ENCODE assay signal across 11 mouse cellular contexts in genomic region chr7:100902451-100903137, GRCm38 (mm10). TPM values are rescaled to one million over a fixed set of nuclear protein-coding genes. Genes with fewer than 3 reads are reported as not detected.
DNase-seq lines count a peak whose midpoint lies in the region; ATAC-seq and TF ChIP-seq lines count a peak whose summit lies in the region.
"Had no signal": no experiment of that assay in that cellular context is flagged by ENCODE, and none has a peak within 500 bp of the region (broad histone marks: within the 10 kb centered on the region; RNA-seq: fewer than 3 reads in every experiment).

No protein-coding gene starts in this region.

- H3K9ac ChIP-seq in embryonic facial prominence, embryonic 14.5 days (ENCODE audit: low read depth, low read length): no peak overlapping the region
- no peak overlapping the region for H3K9ac ChIP-seq in limb, embryonic 11.5 days (ENCODE audit: low read length)
- no peak overlapping the region for H3K9ac ChIP-seq in CH12.LX (ENCODE audit: insufficient read depth, low read depth)
- H3K9ac ChIP-seq: liver, embryonic 15.5 days had no signal

- dilution Hi-C loops in CH12.LX (cut with MboI; ENCODE audit: extremely low pct_ligation_motif_present, extremely low pct_unique_long_range_greater_than_20kb, low sequenced_read_pairs): no loop called here

- TF ChIP-seq POLR2A in CH12.LX (IDR thresholded peaks at IDR 0.05; ENCODE audit: low read depth, low read length): no peak
- TF ChIP-seq POLR2A in embryonic fibroblast, embryonic 13.5 days (IDR thresholded peaks at IDR 0.05; ENCODE audit: low read depth, low read length): no peak

- no peak for DNase-seq in embryonic facial prominence, embryonic 14.5 days (ENCODE audit: low spot score)
- no peak for DNase-seq in embryonic facial prominence, embryonic 10.5 days (ENCODE audit: low spot score)
- DNase-seq in limb, embryonic 11.5 days (ENCODE audit: low spot score): peak; percentile 43
- no peak for DNase-seq in limb, embryonic 10.5 days (ENCODE audit: low spot score)
- DNase-seq in CH12.LX (ENCODE audit: extremely low read depth): no peak
- no peak for DNase-seq in adrenal gland, postnatal 25 days
- no peak for DNase-seq in layer of hippocampus, adult 9-10 months (ENCODE audit: low spot score)

- 77% methylated on average over 9 of the region's 9 CpGs for WGBS in embryonic facial prominence, embryonic 14.5 days
- WGBS in embryonic facial prominence, embryonic 10.5 days: 82% methylated on average over 9 of the region's 9 CpGs
- WGBS in limb, embryonic 11.5 days: 79% methylated on average over 9 of the region's 9 CpGs
- WGBS in limb, embryonic 10.5 days: 85% methylated on average over 9 of the region's 9 CpGs

- H3K27ac ChIP-seq in embryonic facial prominence, embryonic 14.5 days (replicated peaks; ENCODE audit: low read depth, low read length): no peak overlapping the region
- no peak overlapping the region for H3K27ac ChIP-seq in embryonic facial prominence, embryonic 10.5 days (replicated peaks)
- H3K27ac ChIP-seq in limb, embryonic 11.5 days (replicated peaks; ENCODE audit: low read depth, low read length): no peak overlapping the region
- no peak overlapping the region for H3K27ac ChIP-seq in limb, embryonic 10.5 days
- H3K27ac ChIP-seq in CH12.LX (ENCODE audit: insufficient read depth, low read depth): no peak overlapping the region
- no peak overlapping the region for H3K27ac ChIP-seq in embryonic fibroblast, embryonic 13.5 days (ENCODE audit: insufficient read depth, low read length)
- H3K27ac ChIP-seq: liver, embryonic 15.5 days had no signal

- no peaks in the 10 kb centered on the region for H3K9me3 ChIP-seq in embryonic facial prominence, embryonic 14.5 days (ENCODE audit: control insufficient read depth, low read length)
- H3K9me3 ChIP-seq in embryonic facial prominence, embryonic 10.5 days: no peaks in the 10 kb centered on the region
- H3K9me3 ChIP-seq in limb, embryonic 11.5 days (ENCODE audit: control insufficient read depth, low read length): no peaks in the 10 kb centered on the region
- H3K9me3 ChIP-seq in limb, embryonic 10.5 days (replicated peaks): no peaks in the 10 kb centered on the region
- H3K9me3 ChIP-seq in CH12.LX (replicated peaks; ENCODE audit: low read length): no peaks in the 10 kb centered on the region
- H3K9me3 ChIP-seq: heart, embryonic 12.5 days; liver, embryonic 15.5 days had no signal

- no peaks in the 10 kb centered on the region for H3K79me2 ChIP-seq in CH12.LX (replicated peaks; ENCODE audit: control insufficient read depth, extremely low read depth, insufficient read depth, poor library complexity, severe bottlenecking)

- TF ChIP-seq CTCF in CH12.LX (conservative IDR thresholded peaks at IDR 0.05 in 1 of 2, IDR thresholded peaks at IDR 0.05 in 1 of 2; ENCODE audit: low read depth in 2 of 2, low read length in 2 of 2): peak; percentile 58 to 71
- TF ChIP-seq CTCF in embryonic fibroblast, embryonic 13.5 days (IDR thresholded peaks at IDR 0.05; ENCODE audit: borderline replicate concordance, insufficient read depth, low read length): peak; percentile 38; the same call in 1 of the 2 replicates

- TF ChIP-seq EP300 in CH12.LX (IDR thresholded peaks at IDR 0.05; ENCODE audit: low read length): no peak

- TF ChIP-seq RAD21 in CH12.LX (IDR thresholded peaks at IDR 0.05; ENCODE audit: low read depth, low read length): peak; percentile 5

- peaks cover 2% of the 10 kb centered on the region for H3K4me1 ChIP-seq in embryonic facial prominence, embryonic 14.5 days (ENCODE audit: control insufficient read depth, insufficient read depth, low read length)
- peaks cover 4% of the 10 kb centered on the region for H3K4me1 ChIP-seq in embryonic facial prominence, embryonic 10.5 days
- peaks cover 2% of the 10 kb centered on the region for H3K4me1 ChIP-seq in limb, embryonic 11.5 days (ENCODE audit: control insufficient read depth, insufficient read depth, low read length)
- H3K4me1 ChIP-seq in limb, embryonic 10.5 days: peaks cover 2% of the 10 kb centered on the region
- H3K4me1 ChIP-seq in CH12.LX (ENCODE audit: control insufficient read depth in 1 of 2, insufficient read depth in 2 of 2): peaks cover 0 to 21% of the 10 kb centered on the region in 2 experiments; a peak in 2 of 4 replicates
- H3K4me1 ChIP-seq in embryonic fibroblast, embryonic 13.5 days (ENCODE audit: control insufficient read depth, insufficient read depth, low read length): no peaks in the 10 kb centered on the region
- H3K4me1 ChIP-seq: liver, embryonic 15.5 days had no signal

- H3K36me3 ChIP-seq in embryonic facial prominence, embryonic 14.5 days (ENCODE audit: control insufficient read depth, insufficient read depth, low read length): peaks cover 13% of the 10 kb centered on the region; the same call in 1 of the 2 replicates
- peaks cover 49% of the 10 kb centered on the region for H3K36me3 ChIP-seq in embryonic facial prominence, embryonic 10.5 days (replicated peaks)
- H3K36me3 ChIP-seq in limb, embryonic 11.5 days (ENCODE audit: control insufficient read depth, insufficient read depth, low read length): peaks cover 3% of the 10 kb centered on the region; the same call in 1 of the 2 replicates
- peaks cover 57% of the 10 kb centered on the region for H3K36me3 ChIP-seq in limb, embryonic 10.5 days
- H3K36me3 ChIP-seq in CH12.LX (replicated peaks in 1 of 2; ENCODE audit: control insufficient read depth in 1 of 2, insufficient read depth in 1 of 2, low read length in 1 of 2): no peaks in the 10 kb centered on the region
- H3K36me3 ChIP-seq: liver, embryonic 15.5 days had no signal

- no peaks in the 10 kb centered on the region for H3K27me3 ChIP-seq in embryonic facial prominence, embryonic 14.5 days (replicated peaks; ENCODE audit: control insufficient read depth, insufficient read depth, low read length)
- H3K27me3 ChIP-seq in embryonic facial prominence, embryonic 10.5 days (replicated peaks; ENCODE audit: low read depth, poor library complexity, severe bottlenecking): no peaks in the 10 kb centered on the region
- H3K27me3 ChIP-seq in limb, embryonic 11.5 days (ENCODE audit: control insufficient read depth, insufficient read depth, low read length): no peaks in the 10 kb centered on the region
- H3K27me3 ChIP-seq in limb, embryonic 10.5 days (ENCODE audit: low read depth, poor library complexity, severe bottlenecking): no peaks in the 10 kb centered on the region
- H3K27me3 ChIP-seq in CH12.LX (replicated peaks): peaks cover 3% of the 10 kb centered on the region
- H3K27me3 ChIP-seq: heart, embryonic 12.5 days; liver, embryonic 15.5 days had no signal

- no peak overlapping the region for H3K4me2 ChIP-seq in embryonic facial prominence, embryonic 14.5 days (ENCODE audit: low read depth, low read length)
- H3K4me2 ChIP-seq in limb, embryonic 11.5 days (ENCODE audit: low read depth, severe bottlenecking): no peak overlapping the region
- no peak overlapping the region for H3K4me2 ChIP-seq in CH12.LX (ENCODE audit: insufficient read depth, low read depth, poor library complexity, severe bottlenecking)
- H3K4me2 ChIP-seq: heart, embryonic 12.5 days; liver, embryonic 15.5 days had no signal

- in situ Hi-C loops in CH12.LX (cut with MboI; ENCODE audit: low pct_ligation_motif_present, low pct_unique_long_range_greater_than_20kb, low sequenced_read_pairs): no loop called here

- no peak overlapping the region for H3K4me3 ChIP-seq in embryonic facial prominence, embryonic 14.5 days (ENCODE audit: low read depth, low read length)
- no peak overlapping the region for H3K4me3 ChIP-seq in embryonic facial prominence, embryonic 10.5 days
- H3K4me3 ChIP-seq in limb, embryonic 11.5 days (ENCODE audit: low read depth, low read length): no peak overlapping the region
- no peak overlapping the region for H3K4me3 ChIP-seq in limb, embryonic 10.5 days
- H3K4me3 ChIP-seq in CH12.LX (replicated peaks in 1 of 3; ENCODE audit: low read depth in 2 of 3, low read length in 2 of 3, poor library complexity in 1 of 3): no peak overlapping the region
- no peak overlapping the region for H3K4me3 ChIP-seq in embryonic fibroblast, embryonic 13.5 days (ENCODE audit: insufficient read depth, low read length)
- H3K4me3 ChIP-seq: heart, embryonic 12.5 days; liver, embryonic 15.5 days had no signal

- ATAC-seq in embryonic facial prominence, embryonic 14.5 days (ENCODE audit: low read depth): 0 out of 2 replicates have a peak, but pooled peaks have one; percentile 28
- no peak for ATAC-seq in limb, embryonic 11.5 days (ENCODE audit: insufficient number of reproducible peaks, low FRiP score, low TSS enrichment, low read depth)

TF ChIP-seq in CH12.LX, 34 proteins besides CTCF, POLR2A, EP300 and RAD21:
- TF ChIP-seq ELF1 (IDR thresholded peaks at IDR 0.05; ENCODE audit: low read depth, low read length) (no peak), SIN3A (IDR thresholded peaks at IDR 0.05; ENCODE audit: low read length) (no peak), ZC3H11A (IDR thresholded peaks at IDR 0.05; ENCODE audit: low read depth, low read length) (no peak), HCFC1 (IDR thresholded peaks at IDR 0.05; ENCODE audit: low read depth, low read length) (no peak), SMC3 (IDR thresholded peaks at IDR 0.05; ENCODE audit: low read depth, low read length) (peak; percentile 25; the same call in 1 of the 2 replicates)

RNA-seq across cellular contexts. Expression of gene Arhgef17, which starts 29.3 kb away (rescaled TPM):
- 16.3 and 16.8 TPM in 2 replicates for polyA plus RNA-seq in embryonic facial prominence, embryonic 14.5 days (2014; fragmentation: Nextera tagmentation; extraction: Ambion mirVana)
- polyA plus RNA-seq in embryonic facial prominence, embryonic 10.5 days (2016; fragmentation: Nextera tagmentation; extraction: Ambion mirVana): 9.3 and 9.8 TPM in 2 replicates
- polyA plus RNA-seq in limb, embryonic 11.5 days (2014; fragmentation: Nextera tagmentation; extraction: Ambion mirVana): 12.6 and 13.6 TPM in 2 replicates
- 9.6 and 11.0 TPM in 2 replicates for polyA plus RNA-seq in limb, embryonic 10.5 days (2016; fragmentation: Nextera tagmentation; extraction: Ambion mirVana)
- total RNA-seq in CH12.LX (2012; rRNA removed) (4.6 and 6.7 TPM in 2 replicates), CH12.LX (2014; rRNA removed) (2.3 and 2.6 TPM in 2 replicates)
- polyA plus RNA-seq in CH12.LX (2012; ENCODE audit: insufficient read length, low read depth): 5.2 and 5.6 TPM in 2 replicates
- 43.1 and 54.8 TPM in 2 replicates for polyA plus RNA-seq in embryonic fibroblast, embryonic 13.5 days (2011; ENCODE audit: insufficient read length, low read depth, missing spikeins)
- total RNA-seq in adrenal gland, postnatal 25 days (2021): 76.1 and 81.2 TPM in 2 replicates
- total RNA-seq: neutrophil, adult 5-6 weeks had no signal

RNA-seq across cellular contexts. Expression of gene Relt, which starts 39.3 kb away (rescaled TPM):
- polyA plus RNA-seq in embryonic facial prominence, embryonic 14.5 days (2014; fragmentation: Nextera tagmentation; extraction: Ambion mirVana): 4.1 and 4.6 TPM in 2 replicates
- polyA plus RNA-seq in embryonic facial prominence, embryonic 10.5 days (2016; fragmentation: Nextera tagmentation; extraction: Ambion mirVana): 4.8 and 5.2 TPM in 2 replicates
- 2.6 and 4.1 TPM in 2 replicates for polyA plus RNA-seq in limb, embryonic 11.5 days (2014; fragmentation: Nextera tagmentation; extraction: Ambion mirVana)
- polyA plus RNA-seq in limb, embryonic 10.5 days (2016; fragmentation: Nextera tagmentation; extraction: Ambion mirVana): 5.9 and 7.9 TPM in 2 replicates
- total RNA-seq in CH12.LX (2012; rRNA removed) (27.7 and 29.9 TPM in 2 replicates), CH12.LX (2014; rRNA removed) (24.5 and 25.7 TPM in 2 replicates)
- polyA plus RNA-seq in CH12.LX (2012; ENCODE audit: insufficient read length, low read depth): 24.9 and 31.1 TPM in 2 replicates
- 4.6 and 7.4 TPM in 2 replicates for polyA plus RNA-seq in embryonic fibroblast, embryonic 13.5 days (2011; ENCODE audit: insufficient read length, low read depth, missing spikeins)
- total RNA-seq in adrenal gland, postnatal 25 days (2021): 1.0 and 1.3 TPM in 2 replicates
